Mouse (Mus musculus) inflammation-experienced regulatory T-cells, adult 6 months (primary cell): ENCODE results near the gene Rhoj. TPM values are rescaled to one million over a fixed set of nuclear protein-coding genes. Genes with fewer than 3 reads are reported as not detected.
"Not testable (repeated sequence)": the region's sequence is repeated elsewhere in the genome, so short reads cannot be mapped to it uniquely, and the experiment has no call there.

Experiments used
- ATAC-seq: one replicate; pipeline ENCODE4 v1.8.0; 2017
- polyA plus RNA-seq, 3 experiments: library from polyadenylated mRNA; unstranded; fragments of 100-300 nt; shearing (Covaris generic); gene quantifications; one replicate each; pipeline ENCODE4 v1.2.1; 2017

Rhoj gene
- polyA plus RNA-seq, result 1 to 10 TPM in 1 of 3 experiments, under 1 TPM in 1, not detected in 1; 0.30 to 1.0 TPM

DNA sequence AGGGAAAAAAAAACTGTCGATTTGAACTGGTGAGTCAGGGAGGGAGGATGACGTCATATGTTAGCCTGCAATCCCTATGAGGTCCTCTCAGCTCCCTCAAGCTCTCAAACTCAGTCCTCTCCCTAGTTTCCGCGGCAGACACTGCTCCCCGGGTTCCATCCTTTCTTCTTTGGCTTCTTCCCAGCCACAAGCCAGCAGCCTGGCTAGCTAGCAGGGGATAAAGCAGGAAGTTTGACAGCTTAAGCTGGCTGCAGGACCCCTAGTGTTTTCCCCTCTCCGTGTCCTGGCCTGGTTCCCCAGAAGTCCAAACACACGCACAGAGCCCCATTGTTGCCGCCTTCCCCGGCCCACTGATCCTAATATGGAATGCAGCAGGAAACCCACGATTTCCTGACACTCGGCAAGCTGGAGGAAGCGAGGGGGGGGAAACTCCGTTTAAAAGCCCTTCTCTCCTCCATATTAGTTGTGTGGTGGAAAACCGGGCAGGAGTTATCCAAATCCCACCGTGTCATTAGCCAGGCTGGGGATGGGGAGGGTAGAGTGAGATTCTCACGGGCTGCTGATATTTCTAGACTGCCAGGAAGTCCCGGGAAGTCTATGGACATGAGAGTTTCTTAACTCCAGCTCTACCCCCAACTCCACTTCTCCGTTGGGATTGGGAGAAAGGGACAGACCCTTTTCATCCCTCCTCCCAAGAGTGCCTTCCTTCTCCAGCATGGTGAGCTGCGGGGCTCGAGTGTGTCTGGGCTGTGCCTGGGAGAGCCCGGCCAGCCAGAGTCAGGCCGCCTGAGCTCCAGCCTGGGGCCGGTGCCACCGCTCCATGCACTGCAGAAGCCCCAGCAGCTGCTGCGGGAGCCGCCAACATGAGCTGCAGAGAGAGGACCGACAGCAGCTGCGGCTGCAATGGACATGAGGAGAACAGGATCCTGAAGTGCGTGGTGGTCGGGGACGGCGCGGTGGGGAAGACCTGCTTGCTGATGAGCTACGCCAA, at the start of gene Rhoj:
TSS of gene Rhoj (plus strand) at position 362 of the 991 bp plus-strand sequence.
- ATAC-seq, result peak; percentile 57

DNA sequence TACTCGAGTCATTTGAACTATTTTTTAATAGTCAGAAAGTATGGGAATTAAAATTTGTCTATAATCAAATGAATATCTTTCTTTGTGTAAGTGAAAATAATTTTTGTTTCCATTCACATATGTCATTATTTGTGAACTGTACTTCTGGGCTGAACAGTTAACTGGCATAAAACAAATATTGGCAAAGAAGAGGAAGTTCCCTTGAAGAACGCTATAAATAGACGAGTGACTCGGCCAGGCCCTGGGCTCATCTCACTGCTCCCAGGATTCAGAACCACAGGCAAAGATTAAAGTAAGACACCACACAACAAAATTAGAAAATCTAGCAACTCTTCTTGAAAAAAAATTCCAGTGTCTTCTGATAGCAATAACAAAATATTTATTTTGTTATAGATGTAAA, 36.4 kb upstream of the Rhoj start:
- ATAC-seq, result no peak

DNA sequence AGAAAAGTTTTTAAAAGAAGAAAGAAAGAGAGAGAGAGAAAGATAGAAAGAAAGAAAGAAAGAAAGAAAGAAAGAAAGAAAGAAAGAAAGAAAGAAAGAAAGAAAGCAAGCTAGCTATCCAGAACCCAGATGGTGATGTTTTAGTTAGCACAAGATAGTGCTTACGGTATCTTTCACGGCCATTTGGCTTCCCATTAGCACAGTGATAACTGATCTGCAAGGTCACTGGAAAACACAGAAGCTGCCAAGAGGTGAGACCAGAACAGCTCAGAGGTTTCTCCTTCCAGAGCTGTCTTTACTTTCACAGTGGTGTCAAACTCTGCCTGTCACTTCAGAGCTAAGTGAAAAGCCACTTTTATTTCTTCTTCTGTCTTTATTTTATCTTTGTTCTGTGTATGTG, 32.4 kb upstream of the Rhoj start:
- no peak for ATAC-seq

DNA sequence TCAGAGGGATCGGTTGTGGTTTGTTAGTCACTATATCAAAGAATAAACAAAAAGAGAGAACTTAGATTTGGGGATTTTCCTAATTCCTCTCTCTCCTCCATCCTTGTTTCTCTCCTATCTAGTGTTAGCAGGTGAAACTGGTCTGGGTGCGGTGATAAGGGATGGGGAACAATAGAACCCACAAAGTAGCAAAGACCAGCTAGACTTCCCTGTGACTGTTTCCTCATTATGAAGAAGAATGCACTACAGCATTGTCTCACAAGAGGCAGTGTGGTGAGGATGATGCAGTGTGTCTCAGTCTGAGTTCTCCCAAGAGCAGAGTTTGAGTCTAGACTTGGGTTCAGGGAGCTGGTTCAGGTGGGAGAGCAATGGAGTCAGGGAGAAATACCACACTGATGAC, 30.7 kb upstream of the Rhoj start:
- no peak for ATAC-seq

DNA sequence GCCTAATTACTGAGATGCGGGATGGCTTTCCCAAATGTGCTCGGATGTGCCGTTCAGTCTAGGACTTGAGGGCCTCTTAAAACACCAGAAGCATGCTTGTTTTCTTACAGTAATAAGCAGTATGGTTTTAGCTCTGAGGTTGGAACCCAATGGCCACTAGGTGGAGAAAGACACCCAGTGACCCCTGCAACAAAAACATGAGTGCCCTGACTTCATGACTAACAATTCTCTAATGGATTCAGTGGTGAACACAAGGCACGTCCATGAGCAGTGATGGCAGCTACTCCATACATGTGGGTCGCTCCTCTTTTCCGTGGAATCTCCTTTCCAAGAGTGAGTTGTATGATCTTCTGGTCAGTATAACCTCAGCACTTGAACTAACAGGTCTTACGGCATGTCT, 27.6 kb upstream of the Rhoj start:
- no peak for ATAC-seq

DNA sequence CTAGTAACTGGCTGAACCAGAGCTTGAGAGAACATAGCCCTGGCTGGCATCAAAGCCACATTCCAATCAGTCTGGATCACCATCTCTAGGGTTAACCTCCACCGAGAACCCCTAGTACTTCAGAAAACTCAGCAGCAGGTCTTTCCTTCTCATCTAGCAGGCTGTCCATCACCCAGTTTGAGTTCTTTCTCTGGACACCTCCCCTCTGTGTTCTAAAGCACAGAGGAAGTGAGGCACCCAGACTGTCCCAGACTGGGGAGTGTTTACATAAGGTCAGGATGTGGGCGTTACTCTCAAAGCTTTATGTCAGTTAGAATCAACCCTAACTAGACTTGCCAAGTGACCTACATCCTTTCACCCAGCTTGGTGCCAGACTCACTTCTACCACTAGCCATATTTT, 24.9 kb upstream of the Rhoj start:
- ATAC-seq, result peak; percentile 99

DNA sequence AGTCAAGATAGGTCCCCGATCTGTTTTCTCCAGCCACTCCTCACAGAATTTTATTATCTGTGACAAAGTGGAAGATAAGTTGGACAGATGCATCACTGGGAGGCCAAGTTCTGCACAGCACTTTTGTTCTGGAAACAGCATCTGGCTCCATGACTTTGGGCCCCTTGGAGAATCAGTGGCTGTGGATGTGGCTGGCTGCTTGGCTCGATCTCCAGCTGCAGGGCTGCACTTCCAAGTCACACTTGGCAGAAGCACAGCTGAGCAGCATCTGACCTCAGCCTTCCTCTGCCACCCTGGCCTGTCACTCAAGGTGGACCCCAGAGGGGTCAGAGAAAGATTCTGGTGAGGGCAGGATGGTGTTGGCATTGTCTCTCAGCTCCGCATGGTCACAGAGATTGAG, 22.0 kb upstream of the Rhoj start:
- no peak for ATAC-seq

DNA sequence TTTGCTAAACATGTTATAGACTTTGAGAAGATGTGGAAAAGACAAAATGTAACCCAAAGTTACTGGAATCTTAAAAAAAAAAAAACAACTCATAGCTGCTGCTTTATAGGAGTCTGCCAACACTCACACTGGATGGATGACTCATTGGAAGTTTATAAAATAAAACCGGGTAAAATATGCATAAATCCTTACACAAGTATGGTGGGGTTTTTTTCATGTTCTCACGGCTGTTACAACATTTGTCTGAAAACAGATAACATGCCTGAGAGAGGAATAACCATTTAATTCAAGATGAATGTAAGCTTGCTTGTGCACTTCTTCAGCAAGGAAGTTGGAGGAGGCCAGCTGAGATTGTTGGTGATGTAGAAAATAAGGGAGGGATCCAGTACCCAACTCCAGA, 17.6 kb upstream of the Rhoj start:
- ATAC-seq, result no peak

DNA sequence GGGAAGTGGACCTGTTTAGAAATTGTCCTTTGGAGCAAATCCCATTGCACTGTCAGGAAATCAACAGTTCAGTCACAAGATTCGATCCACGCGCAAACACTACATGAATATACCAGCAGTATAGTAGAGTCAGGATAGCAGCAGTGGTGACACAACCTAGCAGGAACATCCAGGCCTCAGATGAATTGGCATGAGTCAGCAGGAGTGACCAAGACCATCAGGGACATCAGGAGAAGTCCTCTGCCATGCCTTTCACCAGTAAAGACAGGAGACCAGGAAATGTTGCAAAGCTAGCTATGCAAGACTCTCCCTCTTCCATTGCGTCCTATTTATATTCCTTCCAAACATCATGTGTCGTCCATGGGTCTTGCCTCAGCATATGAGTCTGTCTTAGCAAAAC, 16.6 kb upstream of the Rhoj start:
- no peak for ATAC-seq

DNA sequence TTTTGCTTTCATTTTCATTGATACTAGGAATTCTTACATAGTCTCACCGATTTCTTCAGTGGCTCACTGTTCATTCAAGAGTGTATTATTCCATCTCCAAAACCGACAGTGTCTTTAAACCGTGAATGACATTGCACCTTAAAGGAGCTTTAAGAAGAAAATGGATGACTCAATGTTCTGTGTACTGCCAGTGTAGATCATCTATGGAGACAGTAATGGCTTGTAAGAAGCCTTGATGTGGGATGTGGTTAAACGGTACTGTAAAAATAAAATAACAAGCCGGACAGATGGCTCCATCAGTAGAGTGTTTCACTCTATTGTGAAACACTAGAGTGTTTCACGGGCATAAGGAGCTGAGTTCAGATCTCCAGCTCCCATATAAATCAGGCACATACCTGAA, 15.2 kb upstream of the Rhoj start:
- ATAC-seq, result peak; percentile 55

DNA sequence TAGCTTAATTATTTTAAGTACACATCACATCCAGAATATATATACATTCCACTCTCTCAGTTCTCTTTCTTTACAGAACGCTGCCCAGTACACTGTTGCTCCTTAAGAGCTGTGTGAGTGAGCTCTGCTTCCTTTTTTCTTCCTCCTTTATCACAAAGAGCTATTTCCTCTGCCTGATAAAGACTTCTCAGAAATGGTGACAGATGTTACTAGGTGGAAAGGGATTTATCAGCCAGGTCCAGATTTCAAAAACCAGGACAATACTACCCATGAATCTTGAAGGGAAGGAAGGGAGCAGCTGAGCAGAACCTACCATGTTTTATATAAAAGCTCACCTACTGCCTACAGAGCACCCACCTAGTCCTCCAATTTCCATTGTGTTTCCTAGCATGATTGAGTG, 8.3 kb upstream of the Rhoj start:
- ATAC-seq, result no peak

DNA sequence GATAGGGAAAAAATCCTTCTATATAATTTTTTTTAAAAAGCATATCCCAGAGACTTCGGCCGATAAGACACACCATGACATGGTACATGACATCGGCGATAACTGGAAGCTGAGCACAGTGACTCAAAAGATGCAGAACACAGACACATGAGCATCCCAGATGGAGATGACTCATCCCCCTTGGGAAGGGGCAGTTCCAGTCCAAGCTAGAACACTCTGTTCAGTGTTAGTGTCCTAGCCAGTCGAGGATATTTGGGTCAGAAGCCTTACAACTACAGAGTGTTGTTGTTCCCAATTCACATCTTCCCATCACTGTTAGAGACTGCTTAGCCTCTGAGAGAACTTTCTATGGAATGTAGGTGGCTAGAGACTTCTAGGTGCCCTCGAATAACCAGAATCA, 4.0 kb upstream of the Rhoj start:
- no peak for ATAC-seq

DNA sequence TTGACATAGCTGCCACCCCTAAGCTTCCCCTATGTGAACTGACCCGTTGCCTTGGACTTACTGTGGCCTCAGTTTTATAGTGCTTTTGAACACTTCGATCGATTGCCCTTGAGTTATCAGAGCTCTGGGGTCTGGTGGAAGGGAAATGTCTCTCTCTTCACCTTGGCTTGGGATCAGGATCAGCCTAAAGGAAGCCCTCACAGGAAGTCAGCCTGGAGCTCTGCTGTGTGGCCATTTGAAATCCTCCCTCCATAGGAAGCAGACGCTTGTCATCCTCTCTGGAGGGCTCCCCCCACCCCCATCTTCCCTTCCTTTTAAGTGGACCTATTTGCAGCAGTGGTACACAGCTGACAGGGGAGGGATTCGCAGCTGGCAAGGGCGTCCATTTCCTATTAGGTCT, 1.6 kb downstream of the Rhoj start:
- no peak for ATAC-seq

DNA sequence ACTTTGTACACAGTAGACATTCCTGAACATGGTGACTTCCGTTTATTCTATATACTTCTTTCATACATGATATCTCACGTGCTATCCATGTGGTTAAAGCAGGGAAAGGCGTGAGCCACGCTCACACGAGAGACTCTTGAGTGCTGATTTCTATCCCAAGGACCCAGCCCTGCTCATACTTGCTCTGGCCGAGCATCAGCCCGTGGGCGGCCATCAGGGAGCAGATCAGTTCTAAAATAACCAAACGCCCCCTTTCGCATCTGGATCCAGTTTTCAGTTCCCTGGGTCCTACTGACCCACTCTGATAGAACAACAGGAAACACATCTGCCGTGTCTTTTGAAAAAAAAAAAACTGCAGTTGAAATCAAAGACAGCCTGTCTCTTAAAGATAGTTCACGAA, 2.6 kb downstream of the Rhoj start:
- no peak for ATAC-seq

DNA sequence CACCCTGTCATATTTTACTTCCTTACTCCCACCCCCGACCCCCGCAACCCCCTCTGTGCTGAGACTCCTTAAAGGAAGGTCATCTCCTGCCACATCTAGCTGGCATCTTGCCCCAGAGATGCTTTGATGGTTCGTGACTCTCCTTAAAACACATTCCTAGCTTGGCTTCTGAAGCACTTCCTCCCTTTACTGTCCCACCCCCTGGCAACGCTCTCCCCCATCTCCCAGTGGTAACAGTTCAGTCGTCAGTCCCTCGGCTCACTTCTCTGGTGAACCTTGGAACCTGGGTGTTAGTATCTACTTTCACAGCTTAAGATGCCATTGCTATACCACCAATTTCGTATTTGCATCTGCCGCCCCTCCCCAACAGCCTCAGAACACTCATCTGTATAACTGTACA, 3.8 kb downstream of the Rhoj start:
- no peak for ATAC-seq

DNA sequence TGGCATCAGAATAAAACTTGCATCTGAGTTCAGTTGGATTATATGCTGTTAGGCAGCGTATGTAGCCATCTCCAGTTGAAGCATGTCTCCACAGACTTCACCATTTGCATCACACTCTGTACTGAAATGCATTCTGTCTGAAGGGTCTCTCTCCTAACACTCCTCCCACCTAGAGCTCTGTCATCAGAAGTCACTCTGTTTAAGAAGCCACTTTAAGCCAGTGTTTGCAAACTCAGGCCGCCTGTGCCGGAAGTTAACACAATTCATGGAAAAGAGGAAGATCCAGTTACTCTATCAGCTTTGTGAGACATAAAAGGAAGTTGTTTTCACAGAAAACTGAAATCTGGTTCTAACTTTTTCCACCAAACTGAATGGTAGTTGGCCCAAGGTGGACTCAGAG, 5.9 kb downstream of the Rhoj start:
- no peak for ATAC-seq

DNA sequence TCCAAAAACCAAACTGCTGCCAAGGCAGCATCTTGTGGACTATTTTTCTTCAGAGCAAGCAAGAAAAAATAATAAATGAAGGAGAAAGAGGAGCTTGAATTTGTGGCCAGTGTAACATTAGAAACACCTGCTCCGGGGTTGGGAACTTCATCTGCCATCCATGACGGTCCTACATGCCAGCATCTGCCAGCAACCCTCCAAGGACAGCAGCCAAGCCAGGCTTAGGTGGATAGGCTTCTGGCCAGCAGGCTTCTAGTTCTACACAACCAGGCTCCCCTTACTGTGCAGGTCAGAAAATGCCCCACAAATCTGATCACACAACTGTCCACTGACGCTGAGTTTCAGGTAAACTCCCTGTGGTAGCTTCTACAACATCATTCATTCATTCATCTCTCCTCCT, 7.7 kb downstream of the Rhoj start:
- ATAC-seq, result no peak

DNA sequence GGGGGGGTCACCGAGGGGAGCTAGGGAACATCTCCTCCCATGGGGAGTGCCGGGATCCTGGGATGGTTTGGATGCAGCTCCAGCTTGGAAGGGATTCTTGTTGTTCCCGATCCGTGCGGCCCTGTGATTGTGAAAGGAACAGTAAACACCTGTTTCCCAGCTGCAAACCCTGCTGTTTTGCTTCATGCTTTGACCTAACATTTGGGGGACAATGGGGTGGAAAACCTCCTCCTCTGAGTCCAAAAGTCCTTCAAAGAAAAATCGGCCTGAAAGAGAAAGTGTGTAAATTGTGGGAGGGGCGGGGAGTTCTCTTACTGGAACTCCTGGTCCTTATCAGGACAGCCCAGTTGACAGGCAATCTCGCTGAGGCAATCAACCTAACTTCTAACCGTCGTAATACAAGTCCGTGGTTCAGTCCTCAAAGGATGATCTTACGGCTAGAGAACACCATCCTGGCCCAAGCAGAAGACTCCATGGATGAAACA, 12.4 kb downstream of the Rhoj start:
- ATAC-seq, result no peak

DNA sequence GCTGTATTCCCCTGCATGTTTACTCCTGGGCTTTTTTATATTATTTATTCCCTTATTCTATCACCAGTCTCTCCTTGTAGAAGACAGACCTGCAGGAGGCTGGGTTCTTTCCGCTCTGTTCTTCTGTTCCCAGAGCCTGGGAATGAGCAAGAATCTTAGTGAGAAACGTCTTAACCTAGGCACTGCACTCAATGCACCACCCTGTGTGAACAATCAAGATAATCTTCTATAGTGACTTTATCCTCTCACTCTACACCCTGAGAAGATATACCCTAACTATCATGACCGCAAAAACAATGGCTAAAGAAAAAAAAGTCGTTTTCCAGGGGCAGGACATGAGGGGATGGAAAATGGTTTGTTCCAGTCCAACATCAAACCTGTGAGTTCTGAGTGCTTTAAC, 13.1 kb downstream of the Rhoj start:
- ATAC-seq, result no peak

DNA sequence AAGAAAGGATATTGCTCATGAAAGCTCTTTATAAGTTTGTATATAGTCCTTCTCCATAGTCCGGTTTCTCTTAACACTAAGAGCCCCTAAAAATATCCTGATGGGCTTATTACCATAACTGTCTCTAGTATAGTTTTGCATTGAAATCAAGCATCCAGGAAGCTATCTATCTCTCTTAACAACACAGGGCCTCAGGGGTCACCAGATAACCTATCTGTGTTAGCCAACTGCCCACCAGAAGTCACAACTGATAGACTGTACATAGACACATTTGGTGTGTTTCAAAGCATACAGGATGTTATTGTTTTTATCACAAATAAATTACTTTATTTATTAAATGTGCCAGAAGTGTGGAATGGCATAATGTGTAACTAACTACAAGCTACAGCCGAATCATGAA, 21.1 kb downstream of the Rhoj start:
- ATAC-seq, result no peak

DNA sequence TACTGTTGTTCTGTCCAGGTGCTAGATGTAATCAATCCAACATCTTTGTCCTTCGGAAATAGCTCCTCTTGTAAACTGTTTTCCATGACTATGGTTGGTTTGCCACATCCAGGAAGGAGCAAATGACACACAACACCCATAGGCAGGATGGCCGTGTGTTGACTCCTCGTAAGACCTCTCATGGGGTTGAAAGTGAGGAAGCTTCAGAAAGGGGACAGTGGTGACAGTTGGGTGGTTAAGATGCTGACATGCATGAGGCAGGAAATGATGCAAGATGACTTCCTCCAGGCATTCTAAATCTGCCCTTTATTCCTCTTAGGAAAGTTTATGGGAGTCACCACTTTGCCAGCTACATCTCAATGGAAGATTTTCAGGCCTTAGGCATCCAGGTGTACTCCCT, 31.8 kb downstream of the Rhoj start:
- ATAC-seq, result no peak

DNA sequence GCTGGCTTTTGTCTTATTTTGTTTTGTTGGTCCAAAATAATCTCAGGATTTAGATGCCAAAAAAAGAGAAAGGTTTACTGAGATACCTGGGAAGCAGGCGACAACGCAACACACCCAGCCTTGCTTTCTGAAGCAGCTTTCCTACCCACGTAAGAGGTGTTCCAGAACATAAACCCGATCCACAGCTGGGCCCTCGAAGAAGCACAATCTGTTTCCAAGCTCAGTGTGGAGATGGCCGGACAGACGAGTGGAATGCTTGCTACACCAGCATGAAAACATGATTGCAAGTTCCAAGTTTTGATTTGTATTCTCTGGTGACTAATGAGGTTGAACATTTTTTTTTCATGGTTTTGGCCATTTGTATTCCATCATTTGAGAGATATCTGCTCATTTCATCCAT, 32.2 kb downstream of the Rhoj start:
- no peak for ATAC-seq

DNA sequence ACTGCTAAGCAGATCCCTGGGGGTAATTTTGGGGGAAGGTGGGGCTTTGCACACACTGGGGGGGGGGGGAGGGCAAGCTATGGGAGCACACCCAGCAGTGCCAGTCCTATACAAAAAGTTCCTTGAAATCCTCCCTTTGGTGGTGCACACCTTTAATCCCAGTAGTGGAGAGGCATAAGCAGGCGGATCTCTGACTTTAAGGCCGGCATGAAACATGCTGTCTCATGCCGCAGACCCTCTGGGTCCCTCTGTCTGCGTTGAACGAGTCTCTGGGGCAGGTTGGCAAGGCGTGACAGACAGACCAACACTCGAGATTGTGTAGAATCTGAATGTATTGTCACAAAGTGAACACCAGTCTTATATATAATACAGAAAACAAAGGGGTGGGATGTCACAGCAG, 40.4 kb downstream of the Rhoj start:
- ATAC-seq, result no peak

DNA sequence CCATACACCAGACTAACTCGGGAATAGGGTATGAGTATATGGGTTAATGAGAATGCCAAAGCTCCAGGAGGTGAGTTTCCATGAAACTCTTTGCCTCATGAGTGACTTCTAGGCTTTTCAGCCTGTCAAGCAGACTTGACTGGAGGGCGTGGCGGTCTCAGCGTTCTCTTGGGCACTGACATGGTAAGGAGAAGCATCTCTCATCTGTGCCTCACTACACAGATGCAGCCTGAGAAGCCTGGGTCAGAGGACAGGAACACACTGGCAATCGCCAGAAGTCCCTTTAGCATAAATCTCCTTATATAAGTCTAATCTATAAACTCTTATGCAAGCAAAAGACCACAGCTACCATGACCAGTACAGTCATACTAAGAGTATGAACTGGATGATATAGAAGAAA, 41.4 kb downstream of the Rhoj start:
- ATAC-seq, result not testable (repeated sequence)

DNA sequence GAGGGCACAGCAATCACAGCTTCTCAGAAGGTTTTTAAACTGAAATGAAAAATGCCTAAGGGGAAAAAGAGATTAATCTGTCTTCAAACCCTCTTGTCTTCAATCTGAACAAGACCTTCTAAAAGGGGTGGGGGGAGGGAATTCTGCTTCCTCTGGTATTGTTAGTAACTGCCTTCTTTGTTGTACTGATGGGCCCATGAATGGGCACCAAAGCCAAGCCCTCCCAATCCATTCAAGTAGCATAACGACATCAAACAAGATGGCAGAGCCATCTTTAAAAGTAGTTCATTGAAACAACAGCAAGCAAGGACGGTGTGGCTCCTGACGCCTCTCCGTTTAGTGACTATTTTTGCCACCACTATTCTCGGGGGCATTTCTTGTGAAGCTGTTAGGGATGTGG, 42.6 kb downstream of the Rhoj start:
- no peak for ATAC-seq
